Mouse (Mus musculus): ENCODE results near the gene Rhox4a. TPM values are rescaled to one million over a fixed set of nuclear protein-coding genes. Genes with fewer than 3 reads are reported as not detected.
"Not testable (repeated sequence)": the region's sequence is repeated elsewhere in the genome, so short reads cannot be mapped to it uniquely, and the experiment has no call there.

The Rhox4a gene
- polyA plus RNA-seq (2017; shearing (Covaris generic)), result not detected

DNA sequence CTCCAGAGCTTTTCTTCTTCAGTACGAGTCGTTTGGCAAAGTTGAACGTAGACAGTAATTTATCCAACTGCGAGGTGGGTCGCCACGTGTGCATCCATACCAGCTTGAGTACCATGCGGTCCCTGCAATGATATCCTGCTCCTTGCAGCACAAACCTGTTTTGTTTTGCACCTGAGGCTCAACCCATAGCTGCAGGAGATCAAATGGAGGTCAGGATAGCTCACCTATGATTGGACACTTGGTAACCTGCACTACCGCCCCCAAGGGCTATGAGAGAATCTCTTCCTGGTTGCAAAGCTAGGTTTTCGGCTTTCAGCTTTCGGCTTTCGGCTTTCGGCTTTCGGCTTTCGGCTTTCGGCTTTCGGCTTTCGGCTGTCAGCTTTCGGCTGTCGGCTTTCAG lies at the start of gene Rhox4a:
Gene Rhox4a, plus strand, starts transcription at position 301 of the 400 bp plus-strand sequence.
- not testable (repeated sequence) for ATAC-seq

GRCm38 (mm10) chrX:37222158-37222557 lies 43.0 kb upstream of the Rhox4a start, which contains the start of gene Rhox1:
Gene Rhox1, minus strand, starts transcription at chrX:37222258.
- not testable (repeated sequence) for ATAC-seq

- ATAC-seq, result not testable (repeated sequence)
These were observed 20.5 kb upstream of the Rhox4a start, which contains the start of gene Rhox2a for GRCm38 (mm10) chrX:37244676-37245075. Gene Rhox2a, plus strand, starts transcription at chrX:37244976.

- not testable (repeated sequence) for ATAC-seq
These were observed 15.5 kb upstream of the Rhox4a start, which contains the start of gene Rhox3a for GRCm38 (mm10) chrX:37249619-37250018. Gene Rhox3a, plus strand, starts transcription at chrX:37249919.

Other genes starting within 250 kb of the Rhox4a start
- gene Sowahd, start 216.5 kb upstream of the Rhox4a start, polyA plus RNA-seq (2017; shearing (Covaris generic)), result not detected
- gene Rpl39, start 179.9 kb upstream of the Rhox4a start, polyA plus RNA-seq (2017; shearing (Covaris generic)), result 1,000 to 10,000 TPM in 1 of 3 experiments, 100 to 1,000 TPM in 2; 704 to 1,016 (median 774) TPM
- 10 to 100 TPM; 38.3 to 47.1 (median 39.0) TPM for gene Upf3b, start 155.0 kb upstream of the Rhox4a start, polyA plus RNA-seq (2017; shearing (Covaris generic))
- 10 to 100 TPM; 21.7 to 35.3 (median 33.7) TPM for gene Nkap, start 138.5 kb upstream of the Rhox4a start, polyA plus RNA-seq (2017; shearing (Covaris generic))
- gene Akap14, start 96.5 kb upstream of the Rhox4a start, polyA plus RNA-seq (2017; shearing (Covaris generic)), result under 1 TPM in 2 of 3 experiments, not detected in 1; 0.33 to 0.53 TPM
- 100 to 1,000 TPM; 266 to 354 (median 305) TPM for gene Ndufa1, start 74.2 kb upstream of the Rhox4a start, polyA plus RNA-seq (2017; shearing (Covaris generic))
- 10 to 100 TPM in 2 of 3 experiments, 1 to 10 TPM in 1; 7.9 to 16.0 (median 11.7) TPM for gene Rnf113a1, start 74.1 kb upstream of the Rhox4a start, polyA plus RNA-seq (2017; shearing (Covaris generic))
- gene Gm9, start 54.3 kb upstream of the Rhox4a start, polyA plus RNA-seq (2017; shearing (Covaris generic)), result not detected
- not detected for gene Rhox1, start 43.1 kb upstream of the Rhox4a start, polyA plus RNA-seq (2017; shearing (Covaris generic))
- not detected for gene Rhox2a, start 20.4 kb upstream of the Rhox4a start, polyA plus RNA-seq (2017; shearing (Covaris generic))
- not detected for gene Rhox3a, start 15.4 kb upstream of the Rhox4a start, polyA plus RNA-seq (2017; shearing (Covaris generic))
- gene Rhox3a2, start 114.7 kb downstream of the Rhox4a start, polyA plus RNA-seq (2017; shearing (Covaris generic)), result not detected
- not detected for gene Rhox4a2, start 125.5 kb downstream of the Rhox4a start, polyA plus RNA-seq (2017; shearing (Covaris generic))
- not detected for gene Rhox2b, start 146.7 kb downstream of the Rhox4a start, polyA plus RNA-seq (2017; shearing (Covaris generic))
- not detected for gene Rhox4b, start 167.2 kb downstream of the Rhox4a start, polyA plus RNA-seq (2017; shearing (Covaris generic))
- gene Rhox2c, start 188.3 kb downstream of the Rhox4a start, polyA plus RNA-seq (2017; shearing (Covaris generic)), result not detected
- gene Rhox3c, start 193.2 kb downstream of the Rhox4a start, polyA plus RNA-seq (2017; shearing (Covaris generic)), result not detected
- not detected for gene Rhox4c, start 215.0 kb downstream of the Rhox4a start, polyA plus RNA-seq (2017; shearing (Covaris generic))
- not detected for gene Rhox2d, start 228.1 kb downstream of the Rhox4a start, polyA plus RNA-seq (2017; shearing (Covaris generic))
- gene Rhox4d, start 249.0 kb downstream of the Rhox4a start, polyA plus RNA-seq (2017; shearing (Covaris generic)), result not detected